Mouse (Mus musculus) frontal cortex, adult 2 months (tissue): ENCODE measurements around the gene 2210418O10Rik. TPM values are rescaled to one million over a fixed set of nuclear protein-coding genes. Genes with fewer than 3 reads are reported as not detected.
"Not testable (repeated sequence)": the region's sequence is repeated elsewhere in the genome, so short reads cannot be mapped to it uniquely, and the experiment has no call there.

Experiments
- DNase-seq, 2 experiments: peaks; one replicate each; pipeline ENCODE4 v3.0.0; 2022; ENCODE audit warnings: low spot score in 1 of 2; ENCODE audit errors: extremely low spot score in 1 of 2
- polyA plus RNA-seq: library from polyadenylated mRNA; depleted of rRNA; stranded (reverse); fragments of >200 nt; gene quantifications from 2 replicates; pipeline ENCODE4 v1.2.3, GENCODE M21; 2012; rRNA removed

The 2210418O10Rik gene
- 0.80 and 5.7 TPM in 2 replicates for polyA plus RNA-seq

DNA sequence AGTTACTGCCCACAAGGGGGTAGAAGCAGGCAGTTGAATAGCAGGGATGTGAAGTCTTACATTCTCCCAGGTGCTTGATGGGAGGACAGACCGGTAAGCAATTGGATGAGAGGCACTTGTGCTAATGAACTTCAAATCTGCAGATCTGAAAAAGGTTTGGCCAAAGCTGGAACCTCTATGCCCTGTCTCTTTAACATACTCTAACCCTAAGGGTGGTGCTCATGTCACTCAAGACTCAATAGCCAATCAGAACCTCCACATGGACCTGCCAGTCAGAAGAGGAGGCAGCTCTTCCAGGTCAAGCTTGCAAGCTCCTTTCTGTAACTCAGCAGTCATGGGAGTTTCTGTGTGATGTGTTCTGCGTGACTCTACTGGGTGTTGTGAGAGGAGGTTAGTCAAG is at the start of gene 2210418O10Rik:
2210418O10Rik (plus strand) TSS at position 301 of the 400 bp plus-strand sequence.
- not testable (repeated sequence) for DNase-seq

- DNase-seq: not testable (repeated sequence)
Observed at GRCm38 (mm10) chr2:176248519-176248918, 22.1 kb downstream of the 2210418O10Rik start.

Other genes starting within 250 kb of the 2210418O10Rik start
- 1.1 and 10.7 TPM in 2 replicates for gene Gm2004, start 76.7 kb upstream of the 2210418O10Rik start, polyA plus RNA-seq
- not detected in 2 replicates for gene Gm11009, start 92.9 kb downstream of the 2210418O10Rik start, polyA plus RNA-seq
- 1.0 and 3.4 TPM in 2 replicates for gene Gm14435, start 197.0 kb downstream of the 2210418O10Rik start, polyA plus RNA-seq